Mouse (Mus musculus) layer of hippocampus, postnatal 10 days (tissue): Measurements from ENCODE around the gene Metap1d. TPM values are rescaled to one million over a fixed set of nuclear protein-coding genes. Genes with fewer than 3 reads are reported as not detected.

ENCODE experiments used
- DNase-seq, 2 experiments: peaks; one replicate each; pipeline ENCODE4 v3.0.0; 2021; ENCODE audit warnings: low spot score in 2 of 2
- total RNA-seq, 2 experiments: library from RNA; stranded (reverse); gene quantifications; 2 replicates each; pipeline ENCODE4 v1.2.3; 2021

The Metap1d gene
- total RNA-seq, 2 experiments from 2014 or later, result 19.7 to 26.4 TPM

GRCm38 (mm10) chr2:71473830-71474229 lies 20.8 kb downstream of the Metap1d start:
- DNase-seq, result no peak

GRCm38 (mm10) chr2:71474345-71474744 lies 21.3 kb downstream of the Metap1d start:
- no peak for DNase-seq

DNA sequence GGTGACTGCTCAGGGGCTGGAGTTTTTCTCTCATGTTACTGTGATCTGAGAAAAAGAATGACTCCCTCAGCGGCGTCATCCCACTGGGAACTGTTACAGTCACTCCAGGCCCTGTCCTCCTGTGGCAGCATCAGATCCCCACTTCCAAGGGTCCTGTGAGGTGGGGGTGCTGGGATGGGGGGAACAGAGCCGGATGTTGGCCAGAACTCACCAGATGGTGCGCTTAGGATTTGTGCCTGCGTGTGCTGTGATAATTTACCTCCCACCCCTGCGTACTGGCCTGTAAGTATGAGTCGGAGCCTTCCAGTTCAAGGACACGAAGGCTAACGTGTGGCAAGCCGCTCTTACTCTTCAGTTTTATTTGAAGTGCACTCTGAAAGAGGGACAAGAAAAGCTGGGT lies 22.2 kb downstream of the Metap1d start:
- DNase-seq, result no peak

GRCm38 (mm10) chr2:71475760-71476159 lies 22.7 kb downstream of the Metap1d start:
- DNase-seq, result no peak

DNA sequence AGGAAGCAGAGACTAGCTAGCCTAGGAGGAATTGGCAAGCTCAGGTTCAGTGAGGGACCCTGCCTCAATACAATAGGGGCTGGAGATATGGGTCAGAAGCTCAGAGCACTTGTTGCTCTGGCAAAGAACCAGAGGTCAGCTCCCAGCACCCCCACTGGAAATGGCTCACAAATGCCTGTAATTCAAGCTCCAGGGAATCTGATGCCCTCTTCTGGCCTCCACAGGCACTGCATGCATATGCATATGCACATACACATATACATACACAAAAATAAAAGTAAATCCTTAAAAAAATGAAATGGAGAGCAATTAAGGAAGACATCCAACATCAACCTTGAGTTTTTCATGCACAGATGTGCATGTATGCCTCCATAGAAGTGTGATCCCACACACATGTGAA lies 24.7 kb downstream of the Metap1d start:
- DNase-seq, result no peak

DNA sequence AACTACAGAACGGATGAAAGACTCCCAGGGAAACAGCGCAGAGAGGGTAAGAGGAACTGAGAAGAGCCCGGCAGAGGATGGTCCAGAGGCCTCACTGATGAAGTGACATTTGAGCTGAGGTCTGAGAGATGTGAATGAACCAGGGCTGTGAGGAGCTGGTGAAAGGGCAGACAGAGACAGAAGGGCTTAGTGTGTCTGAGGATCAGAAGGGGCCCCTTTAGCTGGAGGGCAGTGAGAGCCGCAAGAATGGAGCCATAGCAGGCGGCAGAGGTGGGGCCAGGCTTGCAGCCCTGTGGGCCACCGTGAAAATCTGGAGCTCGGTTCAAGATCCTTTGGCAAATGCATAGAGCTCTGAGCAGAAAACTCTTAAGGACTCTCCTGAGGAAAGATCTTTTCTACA lies 26.8 kb downstream of the Metap1d start:
- no peak for DNase-seq

DNA sequence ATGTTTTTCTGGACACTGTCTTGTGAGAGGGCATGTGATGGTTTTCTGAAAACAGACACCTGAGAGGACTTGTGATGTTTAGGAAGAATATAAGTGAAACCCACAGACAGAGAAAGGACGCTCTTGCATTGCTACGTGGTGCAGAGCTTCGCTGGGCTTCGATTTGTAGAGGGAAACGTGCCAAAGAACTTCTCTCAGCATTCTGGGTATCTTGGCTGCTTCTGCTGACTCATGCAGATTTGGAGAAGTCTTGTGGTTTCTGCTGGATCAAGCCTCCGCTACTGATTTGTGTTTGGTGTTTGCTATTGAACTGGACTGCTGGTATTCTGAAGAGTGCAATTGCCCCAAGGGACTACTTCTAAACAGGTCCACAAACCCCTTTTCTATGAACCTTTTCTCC lies 28.7 kb downstream of the Metap1d start:
- no peak for DNase-seq

DNA sequence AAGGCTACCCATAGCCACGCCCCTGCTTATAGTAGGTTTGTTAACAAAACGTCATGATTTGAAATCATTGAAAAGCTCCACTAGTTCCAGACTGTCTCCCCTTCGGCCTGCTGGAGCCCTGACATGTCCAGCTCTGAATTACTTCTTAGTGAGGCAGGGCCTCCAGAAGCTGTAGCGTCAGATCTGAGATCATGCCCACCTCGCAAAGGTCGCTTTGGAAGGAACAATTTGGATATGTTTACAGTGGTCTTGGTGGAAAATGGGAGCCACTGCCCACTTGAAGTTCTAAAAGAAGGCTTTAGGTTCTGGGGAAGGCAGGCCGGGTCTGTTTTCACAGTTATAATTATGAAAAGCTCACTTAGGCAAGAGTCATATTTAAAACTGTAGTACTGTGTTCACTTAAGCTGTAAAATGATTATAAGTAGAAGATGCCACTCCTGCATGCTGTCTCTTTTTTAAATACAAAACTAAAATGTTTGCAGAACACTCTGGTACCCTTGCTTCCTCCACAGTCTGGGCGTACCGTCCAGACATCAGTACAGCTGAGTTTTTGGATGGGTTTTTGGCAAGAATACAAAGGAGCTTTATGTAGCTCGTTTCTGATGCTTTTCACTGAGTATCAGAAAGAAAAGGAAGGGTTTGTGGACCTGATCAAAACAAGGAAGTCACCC lies 30.1 kb downstream of the Metap1d start:
- DNase-seq, result no peak

DNA sequence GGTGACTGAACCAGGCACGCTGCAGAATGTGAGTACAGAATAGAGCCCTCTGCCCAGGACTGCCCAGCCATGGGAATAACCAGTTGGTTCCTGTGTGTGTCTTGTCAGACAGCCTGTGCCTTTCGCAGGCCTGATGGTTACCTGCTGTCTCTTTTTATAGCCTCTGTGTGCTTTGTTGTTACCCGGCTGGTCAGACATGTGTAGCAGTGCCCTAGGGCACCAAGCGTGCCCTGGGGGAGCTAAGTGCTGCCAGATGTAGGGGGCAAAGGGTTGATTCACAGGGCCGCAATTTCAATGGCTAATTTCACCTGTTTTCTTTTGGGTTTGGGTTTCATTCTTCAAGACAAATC lies 30.6 kb downstream of the Metap1d start:
- DNase-seq, result no peak

GRCm38 (mm10) chr2:71491295-71491694 lies 38.2 kb downstream of the Metap1d start:
- no peak for DNase-seq

DNA sequence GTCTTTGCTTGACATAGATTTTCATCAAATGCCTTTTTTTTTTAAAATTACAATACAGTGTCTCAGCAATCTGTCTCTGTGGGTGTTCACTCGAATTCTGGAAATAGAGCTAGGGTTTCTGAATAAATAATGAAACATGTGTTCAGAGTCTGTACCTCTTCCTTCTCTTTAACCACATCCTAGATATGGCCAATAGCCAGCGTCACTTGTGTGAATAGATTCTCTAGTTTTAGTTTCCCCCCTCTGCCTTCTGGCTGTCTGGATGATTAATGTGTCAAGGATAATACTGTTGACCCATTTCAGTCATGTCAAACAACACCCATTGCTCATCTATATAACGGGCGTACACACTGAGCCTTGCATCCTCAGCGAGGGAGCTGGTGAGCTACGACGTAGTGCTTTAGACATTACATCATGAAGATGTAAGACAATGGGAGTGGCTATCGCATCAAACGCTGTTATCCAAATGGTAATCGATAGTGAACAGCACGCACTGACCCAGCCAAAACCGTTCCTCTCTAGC lies 40.1 kb downstream of the Metap1d start:
- DNase-seq, result peak in 1 of 2 experiments; percentile 9

DNA sequence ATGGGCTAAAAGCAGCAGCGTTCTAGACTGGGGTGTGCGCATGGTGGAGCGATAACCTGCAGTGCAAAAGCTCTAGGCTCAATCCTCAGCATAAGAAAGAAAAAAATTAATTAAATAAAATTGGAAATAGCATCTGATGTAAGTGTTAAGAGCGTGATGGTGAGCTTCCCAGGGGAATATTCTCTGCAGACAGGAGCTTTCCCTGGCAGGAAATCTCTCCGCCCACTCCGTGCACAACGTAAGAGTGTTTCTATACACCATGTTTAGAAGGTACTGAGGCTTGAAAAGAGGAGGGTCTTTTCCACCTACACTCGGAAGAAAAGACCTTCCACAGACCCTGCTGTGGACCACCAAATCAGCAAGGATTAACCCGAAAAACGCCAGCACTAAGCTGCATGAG lies 41.4 kb downstream of the Metap1d start:
- DNase-seq, result no peak

- DNase-seq, result no peak
Observed at GRCm38 (mm10) chr2:71494971-71495370, 41.9 kb downstream of the Metap1d start.

- DNase-seq, result no peak
Observed at GRCm38 (mm10) chr2:71497175-71497574, 44.1 kb downstream of the Metap1d start.

- no peak for DNase-seq
Observed at GRCm38 (mm10) chr2:71499276-71500230, 46.5 kb downstream of the Metap1d start.

DNA sequence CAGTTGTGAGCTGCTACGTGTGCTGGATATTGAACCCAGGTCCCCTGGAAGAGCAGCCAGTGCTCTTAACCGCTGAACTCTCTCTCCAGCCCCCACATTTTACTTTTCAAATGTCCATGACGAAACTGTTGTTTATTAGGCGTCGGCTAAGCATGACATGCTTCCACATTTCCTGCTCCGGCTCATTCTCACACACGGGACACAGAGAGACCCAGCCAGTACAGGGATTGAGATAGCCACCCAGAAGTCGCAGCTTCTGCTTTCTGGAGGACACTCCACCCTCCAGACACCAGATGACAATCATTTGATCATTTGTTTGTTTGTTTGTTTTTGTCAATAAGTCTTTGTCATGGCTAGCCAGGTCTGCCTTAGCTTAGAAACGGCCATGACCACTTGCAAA lies 51.8 kb downstream of the Metap1d start:
- no peak for DNase-seq

DNA sequence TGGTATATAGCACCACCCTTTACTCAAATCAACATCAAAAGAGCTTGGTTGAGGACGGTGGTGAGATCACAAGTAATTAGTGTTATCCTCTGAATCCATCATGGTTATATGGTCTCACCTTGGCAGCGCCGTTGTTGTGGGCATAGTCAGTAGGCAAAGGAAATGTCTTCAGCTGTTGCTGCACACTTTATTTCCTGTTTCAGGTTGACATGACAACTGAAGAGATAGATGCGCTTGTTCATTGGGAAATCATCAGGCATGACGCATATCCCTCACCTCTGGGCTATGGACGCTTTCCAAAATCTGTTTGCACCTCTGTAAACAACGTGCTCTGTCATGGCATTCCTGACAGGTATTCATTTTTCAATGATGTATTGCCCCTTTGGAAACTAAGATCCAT lies 58.1 kb downstream of the Metap1d start:
- DNase-seq, result no peak

- no peak for DNase-seq
Observed at GRCm38 (mm10) chr2:71512326-71512725, 59.2 kb downstream of the Metap1d start.

GRCm38 (mm10) chr2:71516995-71517394 lies 63.9 kb downstream of the Metap1d start:
- no peak for DNase-seq

GRCm38 (mm10) chr2:71517466-71518099 lies 64.5 kb downstream of the Metap1d start:
- DNase-seq, result no peak

DNA sequence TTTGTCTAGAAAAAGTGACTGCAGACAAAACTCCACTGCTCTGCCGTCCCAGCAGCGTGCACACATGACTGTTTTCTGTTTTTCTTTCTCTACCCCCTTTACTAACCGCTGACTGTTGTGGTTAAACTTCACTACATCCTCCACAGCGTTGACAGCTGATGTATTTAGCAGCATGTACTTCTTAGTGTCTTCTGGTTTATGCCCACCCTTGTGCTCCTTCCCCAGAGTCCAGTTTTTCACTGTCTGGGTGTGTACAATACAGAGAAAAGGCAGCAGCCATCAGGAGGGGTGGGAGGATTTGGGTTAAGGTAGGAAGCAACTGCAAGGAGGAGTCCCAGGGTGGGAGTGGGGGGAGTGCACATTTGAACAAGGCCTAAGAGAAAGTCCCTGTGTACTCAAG lies 69.8 kb downstream of the Metap1d start:
- no peak for DNase-seq

GRCm38 (mm10) chr2:71523431-71523830 lies 70.4 kb downstream of the Metap1d start:
- no peak for DNase-seq
